Mouse (Mus musculus): ENCODE measurements around the gene Pum3.

DNA sequence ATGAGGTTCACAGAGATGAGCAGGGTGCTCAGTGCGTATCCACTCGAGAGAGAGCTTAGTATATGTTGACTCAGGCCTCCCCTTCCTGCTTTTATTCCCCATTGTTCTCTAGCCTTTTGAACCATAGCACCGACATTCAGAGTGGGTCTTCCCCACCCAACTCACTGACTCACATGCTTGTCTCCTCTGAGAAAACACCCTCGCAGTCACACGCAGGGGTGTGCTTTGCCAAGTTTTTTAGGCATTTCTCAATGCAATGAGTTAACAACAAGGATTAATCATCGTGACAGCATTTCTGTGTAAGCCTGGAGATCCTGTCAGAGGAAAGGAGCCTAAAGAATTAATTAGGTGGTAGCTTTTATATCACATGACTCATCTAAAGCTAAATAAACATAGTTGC lies 77.9 kb downstream of the Pum3 start:
- TF ChIP-seq CTCF (IDR thresholded peaks at IDR 0.05; ENCODE audit: extremely low read depth, insufficient read length, insufficient replicate concordance, low read depth, low read length) = no peak
- no peak for TF ChIP-seq POLR2A (IDR thresholded peaks at IDR 0.05; ENCODE audit: low read depth, low read length)

Measured in small intestine, adult 2 months (tissue).